Mouse (Mus musculus): Measurements from ENCODE around the gene Thtpa. TPM values are rescaled to one million over a fixed set of nuclear protein-coding genes. Genes with fewer than 3 reads are reported as not detected.
A peak's percentile ranks its signal among the peaks of the same experiment; 100 is the strongest.

Gene Thtpa
- polyA plus RNA-seq, 1 experiment = 13.8 TPM

DNA sequence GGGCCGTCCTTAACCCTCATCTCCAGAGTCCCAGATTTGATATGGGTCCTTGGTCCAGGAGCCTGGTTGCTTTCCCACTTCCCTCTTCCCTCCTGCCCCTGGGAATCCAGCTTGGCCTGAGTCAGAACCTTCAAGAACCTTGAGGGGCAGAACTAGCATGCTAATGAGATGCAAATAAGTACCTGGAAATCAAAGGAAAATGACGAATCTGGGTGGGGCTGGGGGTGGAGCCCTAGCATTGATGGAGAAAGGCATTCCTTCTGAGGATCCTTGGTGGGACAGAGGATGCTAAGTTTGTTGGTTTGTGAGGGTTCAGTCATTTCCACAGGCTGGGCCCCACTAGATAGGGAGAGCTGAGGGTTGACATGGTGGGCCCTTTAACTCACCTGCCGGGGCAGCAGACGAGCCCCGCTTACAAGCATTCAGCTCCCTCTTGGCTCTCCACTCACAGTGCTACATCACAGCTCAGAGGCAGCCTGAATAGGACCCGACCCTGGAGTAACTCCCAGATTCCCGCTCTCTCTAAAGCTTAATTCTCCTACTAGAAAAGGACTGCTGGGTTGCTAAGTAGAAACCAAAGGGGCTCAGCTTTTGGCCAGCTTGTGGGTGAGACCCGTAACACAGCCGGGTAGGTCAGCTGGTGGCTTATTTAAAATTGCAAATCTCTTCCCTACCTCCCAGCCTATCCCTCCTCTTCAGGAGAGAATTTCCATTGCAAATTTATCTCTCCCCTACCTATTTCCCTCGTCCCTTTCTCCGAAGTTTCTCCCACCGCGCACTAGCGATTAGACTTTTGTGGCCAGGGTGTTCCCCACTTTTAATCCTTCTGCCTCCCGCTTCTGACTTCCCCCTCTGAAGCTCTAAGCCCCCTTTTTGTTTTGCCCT, 16.9 kb upstream of the Thtpa start:
- Histone ChIP-seq H3K27ac (ENCODE audit: insufficient read depth, low read depth, low read length) (no peak overlapping the region), H3K27me3 (replicated peaks; ENCODE audit: control insufficient read depth, insufficient read depth, low read length) (no peaks in the 10 kb centered on the region), H3K4me3 (ENCODE audit: insufficient read depth, low read depth, low read length) (no peak overlapping the region), H3K36me3 (ENCODE audit: control insufficient read depth, insufficient read depth, low read length) (no peaks in the 10 kb centered on the region), H3K4me1 (ENCODE audit: control insufficient read depth, insufficient read depth, low read length) (no peaks in the 10 kb centered on the region)
- TF ChIP-seq POLR2A (IDR thresholded peaks at IDR 0.05; ENCODE audit: low read depth, low read length) (no peak), CTCF (conservative IDR thresholded peaks at IDR 0.05; ENCODE audit: insufficient read depth, insufficient read length, low read depth, low read length) (no peak)
- no peak for DNase-seq
- 72% methylated on average over 15 of the region's 15 CpGs for WGBS

DNA sequence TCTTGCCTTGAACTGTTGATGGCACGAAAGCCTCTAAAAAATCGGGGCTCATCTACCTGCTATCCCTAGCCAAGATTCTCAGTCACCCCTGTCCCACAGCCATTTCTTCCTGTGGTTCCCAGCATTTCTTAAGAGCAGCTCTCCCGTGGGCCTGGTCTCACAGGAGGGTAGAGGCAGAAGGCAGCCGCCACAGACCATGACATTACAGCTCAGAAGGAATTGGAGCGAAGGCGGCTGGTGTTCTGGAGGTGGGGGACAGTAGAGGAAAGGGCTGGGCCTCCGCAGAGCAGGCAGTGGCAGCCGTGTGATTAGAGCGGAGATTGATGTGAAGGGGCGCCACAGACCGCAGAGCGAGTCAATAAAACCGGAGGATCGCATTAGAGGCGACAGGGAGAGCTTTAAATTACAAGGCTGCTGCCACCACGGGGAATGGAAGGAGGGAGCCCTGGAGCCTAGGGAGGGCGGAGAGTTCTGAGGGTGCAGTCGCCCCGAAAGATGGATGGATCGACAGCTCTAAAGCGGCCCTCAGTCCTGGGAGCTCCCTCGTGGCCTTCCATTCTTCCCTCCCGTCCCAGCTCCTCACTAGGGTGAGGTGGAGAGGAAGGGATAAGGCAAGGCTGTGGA, 16.1 kb upstream of the Thtpa start:
- H3K36me3 ChIP-seq (ENCODE audit: control insufficient read depth, insufficient read depth, low read length) = no peaks in the 10 kb centered on the region
- no peak for TF ChIP-seq CTCF (conservative IDR thresholded peaks at IDR 0.05; ENCODE audit: insufficient read depth, insufficient read length, low read depth, low read length)
- no peak for TF ChIP-seq POLR2A (IDR thresholded peaks at IDR 0.05; ENCODE audit: low read depth, low read length)
- no peak for DNase-seq
- no peak overlapping the region for H3K27ac ChIP-seq (ENCODE audit: insufficient read depth, low read depth, low read length)
- H3K27me3 ChIP-seq (replicated peaks; ENCODE audit: control insufficient read depth, insufficient read depth, low read length) = no peaks in the 10 kb centered on the region
- H3K4me3 ChIP-seq (ENCODE audit: insufficient read depth, low read depth, low read length) = peak overlapping the region; percentile 9; the same call in 1 of the 2 replicates
- WGBS = 50% methylated on average over 23 of the region's 23 CpGs
- peaks cover 4% of the 10 kb centered on the region; the same call in 1 of the 2 replicates for H3K4me1 ChIP-seq (ENCODE audit: control insufficient read depth, insufficient read depth, low read length)

DNA sequence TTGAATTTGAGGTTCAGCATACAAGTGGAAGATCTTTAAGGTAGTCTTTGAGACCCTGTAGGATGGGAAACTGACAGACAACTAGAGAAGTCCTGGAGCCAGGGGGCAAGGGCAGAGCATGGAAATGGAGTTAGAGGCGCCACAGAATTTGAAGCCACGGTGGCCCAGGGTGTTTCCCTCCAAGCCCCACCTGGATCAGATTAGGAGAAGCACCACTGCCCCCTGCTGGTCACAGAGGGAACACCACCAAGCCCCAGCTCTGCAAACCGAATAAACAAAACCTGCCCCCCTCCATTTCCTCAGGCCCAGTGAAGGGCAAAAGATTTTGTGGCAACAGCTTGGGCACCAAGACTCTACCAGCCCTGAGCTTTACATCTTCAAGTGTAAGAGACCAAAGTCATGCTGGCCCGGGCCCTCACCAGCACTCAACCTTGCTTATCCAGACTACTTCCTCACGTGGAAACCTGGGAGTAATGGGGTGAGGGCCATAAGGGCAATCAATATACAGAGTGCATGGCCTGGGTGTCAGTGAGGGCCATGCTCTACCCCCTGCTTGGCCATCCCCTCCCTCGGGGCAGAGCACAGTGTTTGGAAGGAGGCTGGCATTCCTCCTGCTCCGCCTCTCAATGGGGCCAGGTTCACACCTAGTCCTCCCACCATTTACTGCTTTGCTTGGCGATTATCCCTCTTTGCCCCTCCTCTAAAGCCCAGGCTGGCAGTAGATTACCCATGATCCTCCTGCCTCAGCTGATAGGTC, 15.2 kb upstream of the Thtpa start:
- TF ChIP-seq POLR2A (IDR thresholded peaks at IDR 0.05; ENCODE audit: low read depth, low read length) (no peak), CTCF (conservative IDR thresholded peaks at IDR 0.05; ENCODE audit: insufficient read depth, insufficient read length, low read depth, low read length) (peak; percentile 89)
- no peak overlapping the region; the same call in 1 of the 2 replicates for H3K27ac ChIP-seq (ENCODE audit: insufficient read depth, low read depth, low read length)
- DNase-seq = peak; percentile 65

DNA sequence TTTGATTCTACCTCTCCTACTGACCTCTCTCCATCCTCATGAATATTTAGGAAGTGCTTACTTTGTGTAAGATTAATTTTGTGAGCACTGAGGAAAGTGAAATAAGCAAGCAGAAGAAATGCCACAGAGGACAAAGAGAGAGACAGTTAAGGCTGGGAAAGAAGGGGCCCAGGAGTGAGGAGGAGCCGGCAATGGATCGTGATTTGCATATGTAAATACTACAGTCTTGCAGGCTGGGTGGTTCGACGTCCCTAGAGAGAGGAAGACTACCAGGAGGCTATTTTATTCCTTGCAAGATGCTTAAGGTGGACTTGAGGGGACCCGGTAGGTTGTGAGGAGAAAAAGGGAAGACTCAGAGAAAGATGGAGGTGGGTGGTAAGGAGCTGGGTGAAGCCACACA, 13.5 kb upstream of the Thtpa start:
- WGBS = 56% methylated on average over 5 of the region's 5 CpGs
- no peaks in the 10 kb centered on the region for H3K27me3 ChIP-seq (replicated peaks; ENCODE audit: control insufficient read depth, insufficient read depth, low read length)
- no peak overlapping the region for H3K27ac ChIP-seq (ENCODE audit: insufficient read depth, low read depth, low read length)
- no peak overlapping the region for H3K4me3 ChIP-seq (ENCODE audit: insufficient read depth, low read depth, low read length)
- DNase-seq = no peak
- H3K36me3 ChIP-seq (ENCODE audit: control insufficient read depth, insufficient read depth, low read length) = no peaks in the 10 kb centered on the region
- H3K4me1 ChIP-seq (ENCODE audit: control insufficient read depth, insufficient read depth, low read length) = peaks cover 11% of the 10 kb centered on the region
- TF ChIP-seq POLR2A (IDR thresholded peaks at IDR 0.05; ENCODE audit: low read depth, low read length) (no peak), CTCF (conservative IDR thresholded peaks at IDR 0.05; ENCODE audit: insufficient read depth, insufficient read length, low read depth, low read length) (no peak)

More for the DNA sequence above, 15.2 kb upstream of the Thtpa start:
- 19% methylated on average over 8 of the region's 8 CpGs for WGBS
- no peak overlapping the region for H3K4me3 ChIP-seq (ENCODE audit: insufficient read depth, low read depth, low read length)
- H3K36me3 ChIP-seq (ENCODE audit: control insufficient read depth, insufficient read depth, low read length) = no peaks in the 10 kb centered on the region
- peaks cover 4% of the 10 kb centered on the region; the same call in 1 of the 2 replicates for H3K4me1 ChIP-seq (ENCODE audit: control insufficient read depth, insufficient read depth, low read length)
- H3K27me3 ChIP-seq (replicated peaks; ENCODE audit: control insufficient read depth, insufficient read depth, low read length) = no peaks in the 10 kb centered on the region

DNA sequence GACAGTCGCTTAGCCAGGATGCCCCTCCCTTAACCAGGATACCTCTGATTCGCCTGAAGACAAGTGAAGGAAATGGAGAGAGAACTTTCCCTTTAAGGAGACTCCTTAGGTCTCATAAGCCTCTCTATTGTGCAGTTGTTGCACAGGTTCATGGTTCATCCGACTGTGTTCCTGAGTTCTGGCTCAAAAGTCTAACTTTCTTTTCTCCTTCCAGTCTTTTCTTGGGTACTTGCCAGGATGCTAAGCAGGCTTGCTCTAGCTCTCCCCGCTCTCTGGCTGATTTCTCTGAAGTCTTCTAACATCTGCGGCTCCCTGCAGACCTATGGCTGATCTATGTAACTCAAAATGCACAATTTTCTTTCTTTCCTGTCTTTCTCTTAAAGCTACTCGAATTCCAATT, 11.1 kb upstream of the Thtpa start:
- no peaks in the 10 kb centered on the region for H3K36me3 ChIP-seq (ENCODE audit: control insufficient read depth, insufficient read depth, low read length)
- H3K27ac ChIP-seq (ENCODE audit: insufficient read depth, low read depth, low read length) = peak overlapping the region; percentile 75
- no peaks in the 10 kb centered on the region for H3K27me3 ChIP-seq (replicated peaks; ENCODE audit: control insufficient read depth, insufficient read depth, low read length)
- DNase-seq = peak; percentile 87
- no peak for TF ChIP-seq CTCF (conservative IDR thresholded peaks at IDR 0.05; ENCODE audit: insufficient read depth, insufficient read length, low read depth, low read length)
- no peak for TF ChIP-seq POLR2A (IDR thresholded peaks at IDR 0.05; ENCODE audit: low read depth, low read length)
- H3K4me3 ChIP-seq (ENCODE audit: insufficient read depth, low read depth, low read length) = no peak overlapping the region
- peaks cover 13% of the 10 kb centered on the region for H3K4me1 ChIP-seq (ENCODE audit: control insufficient read depth, insufficient read depth, low read length)
- 36% methylated on average over 6 of the region's 6 CpGs for WGBS

DNA sequence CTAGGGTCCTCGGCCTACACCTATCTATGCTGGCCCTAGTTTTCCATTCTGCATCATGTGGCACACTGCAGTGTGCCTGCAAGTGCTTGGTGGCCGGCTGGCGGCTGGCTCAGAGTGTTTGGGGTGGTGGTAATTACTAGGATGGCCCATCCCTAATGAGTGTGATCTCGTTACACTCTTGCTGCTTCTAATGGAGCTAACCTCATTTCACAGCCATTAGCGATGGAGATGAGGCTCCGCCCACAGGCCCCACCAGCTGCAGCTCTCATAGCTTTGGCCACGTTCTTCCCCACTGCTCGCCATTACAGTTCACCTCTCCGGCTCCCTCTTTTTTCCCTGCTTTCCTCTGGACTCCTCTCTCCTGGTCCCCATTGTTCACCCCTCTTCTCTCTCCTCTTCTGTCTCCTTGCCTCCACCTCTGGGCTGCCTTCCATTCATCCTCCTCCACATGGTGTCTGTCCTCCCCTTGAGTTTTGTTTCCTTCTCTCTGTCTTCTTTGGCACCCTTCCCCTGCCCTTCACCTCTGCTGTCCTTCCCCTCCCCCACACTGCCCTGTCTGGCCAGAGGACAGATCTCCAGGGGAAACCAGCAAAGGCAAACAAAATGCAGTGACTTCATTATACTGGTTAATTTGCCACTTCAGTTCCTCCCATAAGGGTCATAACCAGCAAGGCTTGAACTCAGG, 9.1 kb upstream of the Thtpa start:
- 61% methylated on average over 9 of the region's 9 CpGs for WGBS
- Histone ChIP-seq H3K27ac (ENCODE audit: insufficient read depth, low read depth, low read length) (no peak overlapping the region), H3K4me1 (ENCODE audit: control insufficient read depth, insufficient read depth, low read length) (peaks cover 13% of the 10 kb centered on the region), H3K36me3 (ENCODE audit: control insufficient read depth, insufficient read depth, low read length) (no peaks in the 10 kb centered on the region), H3K27me3 (replicated peaks; ENCODE audit: control insufficient read depth, insufficient read depth, low read length) (no peaks in the 10 kb centered on the region), H3K4me3 (ENCODE audit: insufficient read depth, low read depth, low read length) (no peak overlapping the region)
- peak; percentile 87 for DNase-seq
- TF ChIP-seq POLR2A (IDR thresholded peaks at IDR 0.05; ENCODE audit: low read depth, low read length) = no peak
- no peak for TF ChIP-seq CTCF (conservative IDR thresholded peaks at IDR 0.05; ENCODE audit: insufficient read depth, insufficient read length, low read depth, low read length)
